Mouse (Mus musculus): ENCODE measurements around the gene Ksr2.

Ksr2 gene

GRCm38 (mm10) chr5:117749353-117749752, 335.6 kb downstream of the Ksr2 start:
- in situ Hi-C loops (cut with MboI, MseI) = no loop called here

- in situ Hi-C loops (cut with MboI, MseI) = no loop called here
These were observed 344.1 kb downstream of the Ksr2 start for GRCm38 (mm10) chr5:117757696-117758482.

GRCm38 (mm10) chr5:117761181-117761832, 347.5 kb downstream of the Ksr2 start:
- in situ Hi-C loops (cut with MboI, MseI) = no loop called here

GRCm38 (mm10) chr5:117764496-117764895, 350.7 kb downstream of the Ksr2 start:
- in situ Hi-C loops (cut with MboI, MseI) = no loop called here

GRCm38 (mm10) chr5:117779175-117779574, 365.4 kb downstream of the Ksr2 start:
- in situ Hi-C loops (cut with MboI, MseI) = no loop called here

GRCm38 (mm10) chr5:117780681-117781080, 366.9 kb downstream of the Ksr2 start, which contains the start of gene Nos1:
TSS of gene Nos1 (plus strand) at chr5:117781032.
- in situ Hi-C loops (cut with MboI, MseI) = no loop called here

GRCm38 (mm10) chr5:117781178-117781577, 367.4 kb downstream of the Ksr2 start:
- in situ Hi-C loops (cut with MboI, MseI) = no loop called here

- in situ Hi-C loops (cut with MboI, MseI) = no loop called here
These were observed 376.3 kb downstream of the Ksr2 start for GRCm38 (mm10) chr5:117790071-117790470.

GRCm38 (mm10) chr5:117791875-117792274, 378.1 kb downstream of the Ksr2 start:
- in situ Hi-C loops (cut with MboI, MseI) = no loop called here

- in situ Hi-C loops (cut with MboI, MseI) = no loop called here
These were observed 387.0 kb downstream of the Ksr2 start for GRCm38 (mm10) chr5:117800849-117801248.

GRCm38 (mm10) chr5:117802071-117802521, 388.3 kb downstream of the Ksr2 start:
- in situ Hi-C loops (cut with MboI, MseI) = no loop called here

- in situ Hi-C loops (cut with MboI, MseI) = no loop called here
These were observed 389.8 kb downstream of the Ksr2 start for GRCm38 (mm10) chr5:117803551-117803950.

- in situ Hi-C loops (cut with MboI, MseI) = no loop called here
These were observed 397.1 kb downstream of the Ksr2 start for GRCm38 (mm10) chr5:117810930-117811329.

GRCm38 (mm10) chr5:117818800-117819199, 405.0 kb downstream of the Ksr2 start:
- in situ Hi-C loops (cut with MboI, MseI) = no loop called here

GRCm38 (mm10) chr5:117820445-117820844, 406.6 kb downstream of the Ksr2 start:
- in situ Hi-C loops (cut with MboI, MseI) = no loop called here

- in situ Hi-C loops (cut with MboI, MseI) = no loop called here
These were observed 410.0 kb downstream of the Ksr2 start for GRCm38 (mm10) chr5:117823811-117824210.

- in situ Hi-C loops (cut with MboI, MseI) = no loop called here
These were observed 410.7 kb downstream of the Ksr2 start for GRCm38 (mm10) chr5:117824486-117824885.

Data from T-helper 17 cell (primary cell).